Mouse (Mus musculus): ENCODE measurements at regions not wholly inside any gene's neighbourhood (a gene's known extent, or its start where the extent isn't known, plus 50 kb on each side); places are given as distances from the start of the nearest gene placed in this dataset.
"Not testable (repeated sequence)": the region's sequence is repeated elsewhere in the genome, so short reads cannot be mapped to it uniquely, and the experiment has no call there.

GRCm38 (mm10) chr2:79025678-79026077 is 157.8 kb downstream of the Ube2e3 start:
- DNase-seq = no peak

GRCm38 (mm10) chr2:79030990-79031389 is 163.1 kb downstream of the Ube2e3 start:
- DNase-seq = no peak

GRCm38 (mm10) chr2:79036296-79036695 is 168.4 kb downstream of the Ube2e3 start:
- no peak for DNase-seq

GRCm38 (mm10) chr2:79038624-79039023 is 170.7 kb downstream of the Ube2e3 start:
- DNase-seq = no peak

- not testable (repeated sequence) for DNase-seq
These were observed 176.9 kb downstream of the Ube2e3 start for GRCm38 (mm10) chr2:79044804-79045203.

GRCm38 (mm10) chr2:79045508-79045907 is 177.6 kb downstream of the Ube2e3 start:
- no peak for DNase-seq

GRCm38 (mm10) chr2:79048020-79048419 is 180.1 kb downstream of the Ube2e3 start:
- DNase-seq = no peak

- no peak for DNase-seq
These were observed 181.0 kb downstream of the Ube2e3 start for GRCm38 (mm10) chr2:79048777-79049537.

- DNase-seq = no peak
These were observed 182.6 kb downstream of the Ube2e3 start for GRCm38 (mm10) chr2:79050495-79051046.

- DNase-seq = no peak
These were observed 184.3 kb downstream of the Ube2e3 start for GRCm38 (mm10) chr2:79052226-79052625.

- DNase-seq = no peak
These were observed 188.2 kb downstream of the Ube2e3 start for GRCm38 (mm10) chr2:79056138-79056537.

GRCm38 (mm10) chr2:79059115-79059943 is 191.4 kb downstream of the Ube2e3 start:
- no peak for DNase-seq

GRCm38 (mm10) chr2:79059944-79060238 is 192.0 kb downstream of the Ube2e3 start:
- DNase-seq = no peak

- no peak for DNase-seq
These were observed 192.4 kb downstream of the Ube2e3 start for GRCm38 (mm10) chr2:79060320-79060719.

GRCm38 (mm10) chr2:79061645-79062044 is 193.6 kb upstream of the Itga4 start:
- no peak for DNase-seq

GRCm38 (mm10) chr2:79062196-79062636 is 193.0 kb upstream of the Itga4 start:
- DNase-seq = no peak

GRCm38 (mm10) chr2:79063641-79064040 is 191.6 kb upstream of the Itga4 start:
- DNase-seq = no peak

- no peak for DNase-seq
These were observed 189.9 kb upstream of the Itga4 start for GRCm38 (mm10) chr2:79065321-79065720.

- no peak for DNase-seq
These were observed 179.1 kb upstream of the Itga4 start for GRCm38 (mm10) chr2:79076115-79076514.

GRCm38 (mm10) chr2:79078836-79079394 is 176.3 kb upstream of the Itga4 start:
- no peak for DNase-seq

GRCm38 (mm10) chr2:79081769-79082168 is 173.5 kb upstream of the Itga4 start:
- no peak for DNase-seq

GRCm38 (mm10) chr2:79086280-79086679 is 168.9 kb upstream of the Itga4 start:
- no peak for DNase-seq

- DNase-seq = no peak
These were observed 168.2 kb upstream of the Itga4 start for GRCm38 (mm10) chr2:79086857-79087578.

All from right cerebral cortex, postnatal 14 days (tissue).